ENCODE assay signal across 9 mouse cellular contexts in genomic region chr2:121357961-121358360, GRCm38 (mm10). TPM values are rescaled to one million over a fixed set of nuclear protein-coding genes. Genes with fewer than 3 reads are reported as not detected.
DNase-seq lines count a peak whose midpoint lies in the region; ATAC-seq and TF ChIP-seq lines count a peak whose summit lies in the region.
"Had no signal": no experiment of that assay in that cellular context is flagged by ENCODE, and none has a peak within 500 bp of the region (broad histone marks: within the 10 kb centered on the region; RNA-seq: fewer than 3 reads in every experiment).

No protein-coding gene starts in this region.

- peak overlapping the region; percentile 46 for H3K4me3 ChIP-seq in kidney, adult 2 months (ENCODE audit: insufficient read depth, low read depth, low read length)
- H3K4me3 ChIP-seq in hindbrain, embryonic 12.5 days: peak overlapping the region; percentile 34; the same call in 1 of the 2 replicates
- H3K4me3 ChIP-seq in midbrain, embryonic 15.5 days: peak overlapping the region; percentile 49
- H3K4me3 ChIP-seq in thymus, adult 2 months (ENCODE audit: control insufficient read depth, insufficient read depth, low read length): no peak overlapping the region

- no peaks in the 10 kb centered on the region for H3K27me3 ChIP-seq in kidney, adult 2 months (replicated peaks; ENCODE audit: control insufficient read depth, insufficient read depth, low read length)
- peaks cover 28% of the 10 kb centered on the region for H3K27me3 ChIP-seq in hindbrain, embryonic 12.5 days
- 0 out of 2 replicates have a peak, but pooled peaks cover 3% of the 10 kb centered on the region for H3K27me3 ChIP-seq in midbrain, embryonic 15.5 days (replicated peaks)
- H3K27me3 ChIP-seq in thymus, adult 2 months (ENCODE audit: control insufficient read depth, insufficient read depth, low read length): peaks cover 5% of the 10 kb centered on the region; the same call in 1 of the 2 replicates

- no peak for TF ChIP-seq POLR2A in kidney, adult 2 months (IDR thresholded peaks at IDR 0.05; ENCODE audit: low read depth, low read length)
- TF ChIP-seq POLR2A in thymus, adult 2 months (IDR thresholded peaks at IDR 0.05; ENCODE audit: control insufficient read depth, extremely low read depth, insufficient read depth, low read length, poor library complexity): no peak

- no peak for DNase-seq in kidney, adult 2 months
- DNase-seq in kidney, adult 9 months: no peak
- peak; percentile 64 for DNase-seq in R1 (ENCODE audit: low read depth, low spot score)
- no peak for DNase-seq in cerebellum, postnatal 4 days (ENCODE audit: low spot score in 2 of 2)
- DNase-seq in thymus, adult 2 months: no peak

- H3K9ac ChIP-seq in hindbrain, embryonic 12.5 days: no peak overlapping the region
- peak overlapping the region; percentile 60 for H3K9ac ChIP-seq in midbrain, embryonic 15.5 days

- peak overlapping the region; percentile 53 for H3K4me2 ChIP-seq in hindbrain, embryonic 12.5 days (replicated peaks)
- peak overlapping the region; percentile 61 for H3K4me2 ChIP-seq in midbrain, embryonic 15.5 days

- WGBS in kidney, adult 2 months: 2% methylated on average over 4 of the region's 4 CpGs
- 7% methylated on average over 4 of the region's 4 CpGs for WGBS in hindbrain, embryonic 12.5 days
- 3% methylated on average over 4 of the region's 4 CpGs for WGBS in midbrain, embryonic 15.5 days
- 3% methylated on average over 4 of the region's 4 CpGs for WGBS in thymus, adult 2 months

- H3K4me1 ChIP-seq in kidney, adult 2 months (ENCODE audit: control insufficient read depth, insufficient read depth, low read length): peaks cover 5% of the 10 kb centered on the region; the same call in 1 of the 2 replicates
- peaks cover 18% of the 10 kb centered on the region for H3K4me1 ChIP-seq in hindbrain, embryonic 12.5 days
- peaks cover 36% of the 10 kb centered on the region for H3K4me1 ChIP-seq in midbrain, embryonic 15.5 days
- H3K4me1 ChIP-seq in thymus, adult 2 months (replicated peaks; ENCODE audit: control insufficient read depth, insufficient read depth, low read length): peaks cover 8% of the 10 kb centered on the region; the same call in 1 of the 2 replicates

- TF ChIP-seq CTCF in kidney, adult 2 months (conservative IDR thresholded peaks at IDR 0.05; ENCODE audit: insufficient read depth, insufficient read length, low read depth, low read length): no peak
- no peak for TF ChIP-seq CTCF in thymus, adult 2 months (IDR thresholded peaks at IDR 0.05; ENCODE audit: borderline replicate concordance, control insufficient read depth, extremely low read depth, insufficient read depth, low read length, poor library complexity)

- H3K9me3 ChIP-seq in hindbrain, embryonic 12.5 days (replicated peaks): no peaks in the 10 kb centered on the region
- H3K9me3 ChIP-seq in midbrain, embryonic 15.5 days: no peaks in the 10 kb centered on the region
- H3K9me3 ChIP-seq: G1E had no signal

- peak overlapping the region; percentile 66 for H3K27ac ChIP-seq in kidney, adult 2 months (ENCODE audit: insufficient read depth, low read depth, low read length)
- no peak overlapping the region for H3K27ac ChIP-seq in hindbrain, embryonic 12.5 days
- peak overlapping the region; percentile 71 for H3K27ac ChIP-seq in midbrain, embryonic 15.5 days
- H3K27ac ChIP-seq in thymus, adult 2 months (ENCODE audit: control insufficient read depth, insufficient read depth, low read length): no peak overlapping the region

- H3K36me3 ChIP-seq in kidney, adult 2 months (ENCODE audit: control insufficient read depth, insufficient read depth, low read length): no peaks in the 10 kb centered on the region
- H3K36me3 ChIP-seq in hindbrain, embryonic 12.5 days: no peaks in the 10 kb centered on the region
- H3K36me3 ChIP-seq in midbrain, embryonic 15.5 days (replicated peaks): no peaks in the 10 kb centered on the region
- H3K36me3 ChIP-seq in thymus, adult 2 months (ENCODE audit: control insufficient read depth, insufficient read depth, low read length): no peaks in the 10 kb centered on the region
- H3K36me3 ChIP-seq: G1E had no signal

- ATAC-seq in hindbrain, embryonic 12.5 days (ENCODE audit: low FRiP score): no peak
- ATAC-seq in midbrain, embryonic 15.5 days (replicated peaks): no peak
- no peak for ATAC-seq in erythroid progenitor cell, adult 5-6 weeks (replicated peaks; ENCODE audit: low FRiP score, poor library complexity, severe bottlenecking)

RNA-seq across cellular contexts. Expression of gene Ckmt1, which starts 0.4 kb away (rescaled TPM):
- 107 and 124 TPM in 2 replicates for polyA plus RNA-seq in kidney, adult 2 months (2012; rRNA removed)
- polyA plus RNA-seq in hindbrain, embryonic 12.5 days (2016; fragmentation: Nextera tagmentation; extraction: Ambion mirVana): 15.4 and 19.5 TPM in 2 replicates
- polyA plus RNA-seq in midbrain, embryonic 15.5 days (2015; fragmentation: Nextera tagmentation; extraction: Ambion mirVana): 70.6 and 75.6 TPM in 2 replicates
- total RNA-seq in erythroid progenitor cell, adult 5-6 weeks (2015; ENCODE audit: low replicate concordance): not detected in 2 replicates
- total RNA-seq in erythroid progenitor cell, adult 5-6 weeks (2017; ENCODE audit: low replicate concordance): not detected in 2 replicates
- polyA plus RNA-seq in thymus, adult 2 months (2012; rRNA removed): 40.6 and 48.0 TPM in 2 replicates
- polyA plus RNA-seq: G1E had no signal

RNA-seq across cellular contexts. Expression of gene Ppip5k1, which starts 2.8 kb away (rescaled TPM):
- polyA plus RNA-seq in kidney, adult 2 months (2012; rRNA removed): 41.5 and 56.7 TPM in 2 replicates
- polyA plus RNA-seq in hindbrain, embryonic 12.5 days (2016; fragmentation: Nextera tagmentation; extraction: Ambion mirVana): 15.4 and 15.6 TPM in 2 replicates
- 20.6 and 21.6 TPM in 2 replicates for polyA plus RNA-seq in midbrain, embryonic 15.5 days (2015; fragmentation: Nextera tagmentation; extraction: Ambion mirVana)
- 12.6 and 19.3 TPM in 2 replicates for total RNA-seq in erythroid progenitor cell, adult 5-6 weeks (2015; ENCODE audit: low replicate concordance)
- 18.6 and 24.6 TPM in 2 replicates for total RNA-seq in erythroid progenitor cell, adult 5-6 weeks (2017; ENCODE audit: low replicate concordance)
- polyA plus RNA-seq in thymus, adult 2 months (2012; rRNA removed): 21.8 and 23.9 TPM in 2 replicates

RNA-seq across cellular contexts. Expression of gene Strc, which starts 29.0 kb away (rescaled TPM):
- polyA plus RNA-seq in kidney, adult 2 months (2012; rRNA removed): not detected in 2 replicates
- not detected in 2 replicates for polyA plus RNA-seq in hindbrain, embryonic 12.5 days (2016; fragmentation: Nextera tagmentation; extraction: Ambion mirVana)
- not detected in 2 replicates for polyA plus RNA-seq in midbrain, embryonic 15.5 days (2015; fragmentation: Nextera tagmentation; extraction: Ambion mirVana)
- total RNA-seq in erythroid progenitor cell, adult 5-6 weeks (2015; ENCODE audit: low replicate concordance): 0.36 TPM in 1 of 2 replicates, not detected in the other
- total RNA-seq in erythroid progenitor cell, adult 5-6 weeks (2017; ENCODE audit: low replicate concordance): not detected in 2 replicates
- 0.47 TPM in 2 replicates for polyA plus RNA-seq in thymus, adult 2 months (2012; rRNA removed)
- polyA plus RNA-seq: G1E had no signal

RNA-seq across cellular contexts. Expression of gene Pdia3, which starts 55.6 kb away (rescaled TPM):
- 239 and 531 TPM in 2 replicates for polyA plus RNA-seq in kidney, adult 2 months (2012; rRNA removed)
- 547 and 563 TPM in 2 replicates for polyA plus RNA-seq in hindbrain, embryonic 12.5 days (2016; fragmentation: Nextera tagmentation; extraction: Ambion mirVana)
- polyA plus RNA-seq in midbrain, embryonic 15.5 days (2015; fragmentation: Nextera tagmentation; extraction: Ambion mirVana): 351 and 354 TPM in 2 replicates
- 95.9 and 112 TPM in 2 replicates for total RNA-seq in erythroid progenitor cell, adult 5-6 weeks (2015; ENCODE audit: low replicate concordance)
- total RNA-seq in erythroid progenitor cell, adult 5-6 weeks (2017; ENCODE audit: low replicate concordance): 73.1 and 88.2 TPM in 2 replicates
- 550 and 817 TPM in 2 replicates for polyA plus RNA-seq in thymus, adult 2 months (2012; rRNA removed)

RNA-seq across cellular contexts. Expression of gene Catsper2, which starts 55.6 kb away (rescaled TPM):
- polyA plus RNA-seq in kidney, adult 2 months (2012; rRNA removed): 1.0 and 1.7 TPM in 2 replicates
- polyA plus RNA-seq in hindbrain, embryonic 12.5 days (2016; fragmentation: Nextera tagmentation; extraction: Ambion mirVana): 3.2 and 4.1 TPM in 2 replicates
- 5.9 and 7.0 TPM in 2 replicates for polyA plus RNA-seq in midbrain, embryonic 15.5 days (2015; fragmentation: Nextera tagmentation; extraction: Ambion mirVana)
- not detected in 2 replicates for total RNA-seq in erythroid progenitor cell, adult 5-6 weeks (2015; ENCODE audit: low replicate concordance)
- total RNA-seq in erythroid progenitor cell, adult 5-6 weeks (2017; ENCODE audit: low replicate concordance): not detected in 2 replicates
- polyA plus RNA-seq in thymus, adult 2 months (2012; rRNA removed): 2.1 and 2.6 TPM in 2 replicates

Comparison
In these comparisons a context has a peak if more than half of its experiments do, and no peak if none do; other contexts are left out.
1. H3K27ac ChIP-seq: peak in kidney, adult 2 months (single experiment) and midbrain, embryonic 15.5 days (single experiment); none in hindbrain, embryonic 12.5 days (single experiment) and thymus, adult 2 months (single experiment).